Mouse (Mus musculus) central nervous system, embryonic 14 days (tissue): Measurements from ENCODE around the gene Tsr3. TPM values are rescaled to one million over a fixed set of nuclear protein-coding genes. Genes with fewer than 3 reads are reported as not detected.

Source experiments
- polyA plus RNA-seq: library from polyadenylated mRNA; depleted of rRNA; stranded (reverse); fragments of >200 nt; gene quantifications from 2 replicates; pipeline ENCODE4 v1.2.3, GENCODE M21; 2012; rRNA removed

Gene Tsr3
- 49.1 and 51.0 TPM in 2 replicates for polyA plus RNA-seq

DNA sequence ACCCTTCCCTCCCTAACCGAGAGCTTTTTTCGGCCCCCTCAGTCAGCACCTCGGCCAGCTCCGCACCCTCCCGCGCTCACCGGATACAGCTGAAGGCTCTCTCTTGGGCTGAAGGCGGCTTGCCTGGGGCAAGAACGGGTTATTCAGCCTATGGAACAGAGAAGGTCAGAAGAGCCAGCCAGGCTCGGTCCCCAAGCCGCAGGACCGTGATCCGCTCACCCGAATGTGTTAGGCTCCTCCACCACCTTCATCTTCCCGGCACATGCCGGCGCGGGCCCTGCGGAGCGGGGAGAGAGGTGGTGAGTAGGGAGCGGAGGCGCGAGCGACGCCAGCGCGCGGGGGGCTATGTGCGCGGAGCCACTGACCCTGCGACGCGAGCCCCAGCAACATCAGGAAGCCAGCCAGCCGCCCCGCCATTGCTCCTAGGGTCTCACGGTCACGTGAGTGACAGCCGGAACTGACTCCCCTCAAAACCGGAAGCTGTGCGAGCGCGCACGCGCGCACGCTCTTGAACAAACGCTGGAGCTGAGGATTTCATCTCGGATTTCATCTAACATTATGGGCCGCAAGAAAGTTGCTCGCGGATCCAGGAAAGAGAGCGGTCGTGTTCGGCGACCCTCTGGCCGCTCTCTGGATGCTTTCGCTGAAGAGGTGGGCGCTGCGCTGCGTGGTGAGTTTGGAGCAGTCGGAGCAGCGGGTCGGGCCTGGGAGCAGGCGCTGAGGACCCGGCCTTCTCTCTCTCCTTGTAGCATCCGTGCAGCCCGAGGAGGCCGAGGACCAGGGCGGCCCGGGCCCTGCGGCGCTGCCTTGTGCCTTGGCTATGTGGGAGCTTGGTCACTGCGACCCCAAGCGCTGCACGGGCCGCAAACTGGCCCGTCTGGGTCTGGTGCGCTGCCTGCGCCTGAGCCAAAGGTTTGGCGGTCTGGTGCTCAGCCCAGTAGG lies at the start of gene Tsr3, which contains the start of gene Gnptg:
TSS of gene Tsr3 (plus strand) at position 476 of the 942 bp plus-strand sequence.
TSS of gene Gnptg (minus strand) at position 430 of the 942 bp plus-strand sequence.

DNA sequence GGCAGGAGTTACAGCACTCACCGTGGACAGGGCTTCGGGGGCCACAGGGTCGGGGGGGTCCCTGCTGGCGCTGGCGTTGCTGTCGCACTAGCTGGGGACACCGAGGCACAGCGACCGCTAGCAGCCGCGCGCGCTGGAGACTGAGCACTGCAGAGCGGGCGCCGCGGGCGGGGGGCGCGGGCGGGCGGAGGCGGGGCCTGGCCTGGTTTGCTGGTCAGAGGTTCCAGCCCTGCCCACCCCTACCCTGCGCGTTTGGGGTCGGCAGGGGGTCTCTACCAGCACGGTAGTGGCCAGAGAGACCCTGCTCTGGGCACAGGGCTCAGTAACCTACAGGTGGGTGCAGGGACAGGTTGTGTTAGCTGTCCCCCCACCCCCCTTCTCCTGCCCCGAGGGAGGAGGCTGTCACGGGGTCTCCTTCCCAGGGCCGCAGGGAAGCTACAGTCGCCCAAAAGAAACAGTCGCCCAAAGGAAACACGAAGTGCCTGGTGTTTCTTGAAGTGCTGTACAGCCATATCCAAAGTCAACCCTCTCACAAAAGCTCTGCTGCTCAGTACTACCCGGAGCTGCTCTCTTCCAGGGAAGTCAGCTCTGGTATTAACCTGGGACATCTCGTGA lies 16.3 kb downstream of the Tsr3 start, which contains the start of gene Baiap3:
TSS of gene Baiap3 (minus strand) at position 225 of the 615 bp plus-strand sequence.

DNA sequence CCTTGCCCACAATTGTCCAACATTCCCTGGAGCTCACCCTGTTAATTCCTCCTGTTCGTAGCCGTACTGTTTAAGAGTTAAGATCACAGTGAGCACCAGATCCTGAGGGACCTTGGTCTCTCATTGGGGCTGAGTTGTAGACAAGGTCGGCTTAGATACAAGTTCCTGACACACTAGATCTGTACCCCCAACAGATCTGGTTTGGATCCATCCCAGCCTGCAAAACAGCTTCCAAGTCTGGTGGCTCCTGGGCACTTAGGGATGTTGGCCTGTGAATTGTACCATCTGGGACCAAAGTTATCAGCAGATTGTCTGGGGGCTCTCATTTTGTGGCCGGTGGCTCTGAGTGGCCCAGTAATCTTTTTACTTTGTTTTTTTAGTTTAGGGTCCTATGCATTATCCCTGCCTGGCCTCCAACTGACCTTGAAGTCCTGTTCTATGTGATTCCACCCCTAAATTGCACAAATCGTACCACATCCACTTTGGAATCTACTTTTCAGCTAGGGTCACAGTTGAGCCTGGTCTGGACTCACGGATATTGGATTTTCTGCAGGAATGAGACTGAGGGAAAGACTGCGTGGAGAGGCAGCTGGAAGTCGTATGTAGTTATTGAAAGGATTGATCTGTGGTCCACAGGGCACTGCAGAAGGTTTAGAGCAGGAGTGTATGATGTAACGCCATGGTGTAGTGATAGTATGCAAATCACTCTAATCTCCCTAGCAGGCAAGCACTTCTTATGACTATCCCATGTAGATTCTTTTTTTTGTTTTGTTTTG lies 34.8 kb downstream of the Tsr3 start, which contains the start of gene Ube2i:
TSS of gene Ube2i (minus strand) at position 52 of the 776 bp plus-strand sequence.

Other genes starting within 250 kb of the Tsr3 start
- gene Cramp1l, start 224.4 kb upstream of the Tsr3 start, polyA plus RNA-seq, result 31.5 and 32.5 TPM in 2 replicates
- 21.0 and 22.9 TPM in 2 replicates for gene Ift140, start 224.1 kb upstream of the Tsr3 start, polyA plus RNA-seq
- 7.2 and 7.5 TPM in 2 replicates for gene Tmem204, start 156.6 kb upstream of the Tsr3 start, polyA plus RNA-seq
- 35.8 and 39.1 TPM in 2 replicates for gene Telo2, start 124.2 kb upstream of the Tsr3 start, polyA plus RNA-seq
- 0.21 TPM in 1 of 2 replicates, not detected in the other for gene Ptx4, start 119.4 kb upstream of the Tsr3 start, polyA plus RNA-seq
- 37.8 and 40.8 TPM in 2 replicates for gene Clcn7, start 106.8 kb upstream of the Tsr3 start, polyA plus RNA-seq
- not detected in 2 replicates for gene Ccdc154, start 77.7 kb upstream of the Tsr3 start, polyA plus RNA-seq
- not detected in 2 replicates for gene Gm38655, start 64.7 kb upstream of the Tsr3 start, polyA plus RNA-seq
- gene BC003965, start 55.6 kb upstream of the Tsr3 start, polyA plus RNA-seq, result 28.0 and 28.7 TPM in 2 replicates
- gene Unkl, start 51.8 kb upstream of the Tsr3 start, polyA plus RNA-seq, result 19.9 and 21.1 TPM in 2 replicates
- gene Gnptg, start within 50 bp of the Tsr3 start, polyA plus RNA-seq, result 81.6 and 84.9 TPM in 2 replicates
- 13.0 and 13.9 TPM in 2 replicates for gene Baiap3, start 16.2 kb downstream of the Tsr3 start, polyA plus RNA-seq
- 519 and 596 TPM in 2 replicates for gene Ube2i, start 34.5 kb downstream of the Tsr3 start, polyA plus RNA-seq
- gene Prss34, start 58.2 kb downstream of the Tsr3 start, polyA plus RNA-seq, result 0.34 TPM in 1 of 2 replicates, not detected in the other
- not detected in 2 replicates for gene Prss28, start 68.5 kb downstream of the Tsr3 start, polyA plus RNA-seq
- not detected in 2 replicates for gene Prss29, start 78.5 kb downstream of the Tsr3 start, polyA plus RNA-seq
- 0.11 TPM in 1 of 2 replicates, not detected in the other for gene Tpsab1, start 105.4 kb downstream of the Tsr3 start, polyA plus RNA-seq
- gene Tpsb2, start 126.1 kb downstream of the Tsr3 start, polyA plus RNA-seq, result 0.64 and 1.6 TPM in 2 replicates
- gene Tpsg1, start 129.1 kb downstream of the Tsr3 start, polyA plus RNA-seq, result 0.21 and 0.76 TPM in 2 replicates
- gene Cacna1h, start 193.6 kb downstream of the Tsr3 start, polyA plus RNA-seq, result 101 TPM in 2 replicates
- 1.1 and 1.5 TPM in 2 replicates for gene Tekt4, start 214.4 kb downstream of the Tsr3 start, polyA plus RNA-seq